Mouse (Mus musculus) urinary bladder, adult 2 months (tissue): ENCODE results near the gene Gpn2. TPM values are rescaled to one million over a fixed set of nuclear protein-coding genes. Genes with fewer than 3 reads are reported as not detected.

Experiments used
- DNase-seq: peaks from one replicate; pipeline ENCODE4 v3.0.0; 2022; ENCODE audit warnings: low spot score
- polyA plus RNA-seq: library from polyadenylated mRNA; depleted of rRNA; stranded (reverse); fragments of >200 nt; gene quantifications from 2 replicates; pipeline ENCODE4 v1.2.3, GENCODE M21; 2012; rRNA removed

The Gpn2 gene
- polyA plus RNA-seq, 1 experiment: 25.2 TPM

DNA sequence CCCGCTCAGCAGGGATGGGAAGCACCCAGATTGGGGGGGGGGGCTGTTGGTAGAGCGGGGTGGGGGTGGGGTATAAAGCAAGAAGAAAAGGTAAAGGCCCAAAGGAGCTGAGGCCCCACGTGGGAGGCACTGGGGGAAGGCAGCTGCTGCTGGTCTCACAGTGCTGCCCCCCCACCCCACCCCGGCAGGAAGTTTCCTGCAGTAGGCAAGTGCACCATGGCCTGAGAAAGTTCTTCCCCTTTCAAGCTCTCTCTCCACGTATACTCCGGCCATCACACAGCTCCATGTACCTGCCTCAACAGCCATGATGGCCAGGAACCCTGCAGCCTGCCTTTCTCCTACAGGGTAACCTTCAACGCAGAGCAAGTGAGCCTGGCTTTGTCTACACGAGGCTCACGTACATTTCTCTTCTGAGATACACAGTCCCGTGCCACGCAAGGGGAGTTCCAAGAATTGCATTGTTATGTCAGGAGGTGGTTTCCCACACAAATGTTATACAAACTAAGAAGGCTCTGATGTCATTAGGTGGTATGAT is 38.1 kb downstream of the Gpn2 start:
- DNase-seq: no peak

DNA sequence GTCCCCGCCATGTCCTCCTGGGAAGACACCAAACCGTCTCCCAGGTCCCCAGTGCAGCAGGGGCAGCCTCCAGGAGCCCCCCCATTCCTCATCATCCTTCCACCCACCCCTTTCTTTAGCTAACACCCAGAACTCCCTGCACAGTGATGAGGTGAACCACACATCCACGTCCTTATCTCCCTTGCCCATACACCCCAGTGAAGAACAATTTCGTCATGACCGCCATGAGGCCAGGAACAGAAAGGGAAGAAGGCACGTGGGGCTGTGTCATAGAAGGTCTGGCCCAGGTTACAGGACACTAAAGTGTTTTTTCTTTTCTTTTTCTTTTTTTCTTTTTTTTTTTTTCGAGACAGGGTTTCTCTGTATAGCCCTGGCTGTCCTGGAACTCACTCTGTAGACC is 40.7 kb downstream of the Gpn2 start:
- DNase-seq: no peak

DNA sequence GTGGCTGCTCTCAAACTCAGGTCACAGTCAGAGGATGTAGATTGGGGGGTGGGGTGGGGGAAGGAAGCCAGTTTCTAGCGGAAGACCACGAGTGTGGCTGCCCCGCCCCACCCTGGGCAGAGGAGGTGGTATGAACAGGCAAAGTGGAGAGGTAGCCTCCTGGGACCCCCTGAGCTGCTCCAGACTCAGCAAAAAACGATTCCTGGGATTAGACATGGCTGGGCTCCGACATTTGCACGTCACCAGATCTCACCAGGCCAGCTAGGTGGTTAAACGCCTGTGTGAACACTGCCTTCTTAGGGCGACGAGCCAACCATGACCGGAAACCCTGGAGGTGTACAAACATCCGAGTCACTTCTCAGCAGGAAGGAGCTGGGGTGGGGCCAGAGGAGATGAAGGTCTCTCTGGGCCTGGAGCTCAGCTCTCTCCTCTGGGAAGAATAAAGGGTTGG is 41.5 kb downstream of the Gpn2 start:
- DNase-seq: no peak

DNA sequence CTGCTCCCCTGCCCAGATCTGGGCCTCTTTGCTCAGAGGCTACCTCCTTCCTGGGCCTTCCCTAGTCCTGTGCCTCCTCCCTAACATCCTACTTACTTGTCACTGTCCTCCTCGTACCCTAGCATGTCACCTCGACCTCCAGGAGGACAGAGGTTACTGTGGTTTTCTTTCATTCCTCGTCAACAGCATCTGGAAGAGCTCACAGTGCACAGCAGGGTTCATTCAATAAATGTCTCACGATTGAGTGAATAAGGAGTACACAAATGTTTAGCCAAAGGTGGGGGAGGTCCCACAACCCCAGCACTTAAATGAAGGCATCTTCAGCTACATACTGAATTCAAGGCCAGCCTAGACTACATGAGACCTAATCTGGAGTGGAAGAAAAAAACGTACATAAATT is 42.1 kb downstream of the Gpn2 start:
- no peak for DNase-seq

DNA sequence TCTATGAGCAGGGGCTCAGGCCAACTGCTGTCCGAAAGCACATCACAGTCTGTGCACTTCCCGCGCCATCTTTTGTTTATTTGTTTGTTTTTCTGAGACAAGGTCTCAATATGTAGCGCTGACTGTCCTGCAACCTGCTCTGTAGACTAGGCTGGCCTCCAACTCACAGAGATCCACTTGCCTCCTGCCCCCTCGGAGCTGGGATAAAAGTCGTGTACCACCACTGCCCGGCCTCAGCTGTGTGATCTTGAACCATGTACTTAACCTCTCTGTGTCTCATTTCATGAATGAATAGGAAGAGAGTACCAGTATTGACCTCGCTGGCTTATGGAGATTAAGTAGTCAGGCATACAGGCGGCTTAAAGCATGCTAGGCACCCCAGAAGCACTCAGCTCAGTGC is 42.5 kb downstream of the Gpn2 start:
- DNase-seq: no peak

DNA sequence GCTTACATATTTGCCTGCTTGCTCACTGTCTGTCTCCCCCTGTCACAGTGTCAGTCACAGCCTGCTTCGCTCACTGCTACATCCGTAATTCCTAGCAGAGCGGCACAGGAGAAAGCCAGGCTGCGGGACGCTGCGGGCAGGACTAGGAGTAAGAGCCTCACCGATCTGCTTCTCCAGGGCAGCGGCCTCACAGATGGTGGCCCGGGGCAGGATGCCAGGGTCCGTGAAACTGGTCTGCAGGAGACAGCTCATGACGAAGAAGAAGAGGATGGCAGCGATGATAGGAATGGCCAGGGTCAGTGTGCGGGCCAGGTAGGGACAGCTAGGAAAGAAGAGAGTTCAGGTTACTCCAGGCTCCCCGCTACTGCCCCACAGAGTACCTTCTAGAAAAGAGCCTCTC is 42.9 kb downstream of the Gpn2 start:
- no peak for DNase-seq

DNA sequence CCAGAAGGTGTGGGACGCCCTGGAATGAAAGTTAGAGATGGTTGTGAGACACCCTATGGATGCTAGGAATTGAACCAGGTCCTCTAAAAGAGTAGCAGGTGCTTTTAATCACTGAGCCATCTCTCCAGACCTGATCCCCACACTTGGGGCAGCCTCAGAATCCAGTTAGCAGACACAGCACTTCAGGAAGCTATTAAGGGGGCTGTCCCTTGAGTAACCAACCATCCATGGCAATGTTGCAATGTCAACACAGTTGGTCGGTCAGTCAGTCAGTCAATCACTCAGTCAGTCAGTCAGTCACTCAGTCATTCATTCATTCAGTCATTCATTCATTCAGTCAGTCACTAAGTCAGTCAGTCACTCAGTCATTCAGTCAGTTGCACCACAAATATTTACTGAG is 44.4 kb downstream of the Gpn2 start:
- DNase-seq: no peak

DNA sequence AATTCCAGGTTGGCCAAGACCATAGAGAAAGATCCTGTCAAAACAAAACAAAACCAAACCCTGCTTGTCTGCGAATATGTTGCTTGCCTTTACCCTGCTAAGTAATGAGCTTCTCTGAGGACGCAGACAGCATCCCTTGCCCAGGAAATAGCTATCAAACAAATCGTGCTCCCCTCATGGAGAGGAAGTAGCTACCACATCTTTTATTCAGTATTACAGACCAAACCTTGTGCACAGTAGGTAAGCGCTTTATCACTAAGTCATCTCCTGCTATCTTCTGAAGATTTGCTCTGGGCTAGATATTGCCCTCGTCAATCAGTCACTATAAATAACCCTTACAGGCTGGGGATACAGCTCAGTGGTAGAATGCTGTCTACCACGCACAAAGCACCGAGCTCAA is 45.0 kb downstream of the Gpn2 start:
- no peak for DNase-seq

DNA sequence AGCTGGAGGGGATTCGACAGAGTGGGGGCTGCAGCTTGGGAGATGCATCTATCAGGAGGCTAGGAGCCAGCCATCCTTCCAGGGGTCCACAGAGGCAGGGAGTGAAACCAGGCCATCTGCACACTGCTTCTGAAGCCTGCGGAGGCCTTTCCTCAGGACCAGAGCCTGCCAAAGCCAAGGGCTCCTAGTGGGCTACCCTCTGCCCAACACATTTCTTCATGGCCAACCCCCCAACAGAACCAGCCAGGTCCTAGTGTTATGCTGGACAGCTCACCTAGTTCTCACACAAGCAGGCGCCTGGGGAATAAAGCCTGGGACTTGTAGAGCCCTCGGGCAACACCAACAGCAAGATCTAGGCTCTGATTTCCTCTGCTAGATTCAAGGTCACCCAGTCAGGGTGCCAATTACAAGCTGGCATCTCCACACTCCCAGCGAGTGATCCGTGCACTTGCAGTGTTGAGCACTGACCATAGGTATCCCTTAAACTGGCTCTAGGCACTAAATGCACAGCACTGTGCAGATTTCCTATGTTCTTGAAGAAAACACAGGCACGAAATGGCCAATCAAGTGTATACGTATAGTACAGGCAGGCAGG is 46.3 kb downstream of the Gpn2 start:
- no peak for DNase-seq

DNA sequence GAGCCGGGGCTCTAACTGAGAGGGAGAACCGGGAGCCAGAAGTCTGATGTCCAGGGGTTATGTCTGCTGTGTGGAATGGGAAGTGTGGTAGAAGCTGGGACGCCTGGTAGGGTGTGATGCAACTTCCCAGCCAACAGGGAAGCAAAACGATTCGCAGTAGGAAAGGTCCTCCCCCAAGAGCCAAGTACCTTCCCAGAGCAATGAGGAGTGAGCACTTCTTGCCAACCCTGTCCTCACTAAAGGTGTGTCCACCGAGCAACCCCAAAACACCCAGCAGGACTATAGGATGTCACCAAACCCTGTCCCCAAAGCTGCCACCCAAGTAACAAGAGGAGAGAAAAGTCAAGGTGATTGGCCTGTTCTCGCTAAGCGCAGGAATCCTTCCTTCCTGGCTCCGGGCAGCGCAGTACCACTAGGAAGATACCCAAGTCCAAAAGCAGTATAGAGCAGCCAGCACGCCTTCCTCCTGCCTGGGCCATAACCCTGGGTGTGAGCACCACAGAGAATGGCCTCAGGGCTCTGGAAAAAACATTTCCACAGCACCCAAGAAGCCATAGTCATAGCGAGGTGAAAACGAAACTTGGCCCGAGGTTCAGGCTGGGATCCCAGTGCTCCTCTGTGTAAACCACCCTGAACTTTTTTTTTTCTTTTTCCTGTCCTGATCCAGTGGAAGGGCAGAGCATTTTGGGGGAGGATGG is 47.1 kb downstream of the Gpn2 start:
- DNase-seq: no peak

DNA sequence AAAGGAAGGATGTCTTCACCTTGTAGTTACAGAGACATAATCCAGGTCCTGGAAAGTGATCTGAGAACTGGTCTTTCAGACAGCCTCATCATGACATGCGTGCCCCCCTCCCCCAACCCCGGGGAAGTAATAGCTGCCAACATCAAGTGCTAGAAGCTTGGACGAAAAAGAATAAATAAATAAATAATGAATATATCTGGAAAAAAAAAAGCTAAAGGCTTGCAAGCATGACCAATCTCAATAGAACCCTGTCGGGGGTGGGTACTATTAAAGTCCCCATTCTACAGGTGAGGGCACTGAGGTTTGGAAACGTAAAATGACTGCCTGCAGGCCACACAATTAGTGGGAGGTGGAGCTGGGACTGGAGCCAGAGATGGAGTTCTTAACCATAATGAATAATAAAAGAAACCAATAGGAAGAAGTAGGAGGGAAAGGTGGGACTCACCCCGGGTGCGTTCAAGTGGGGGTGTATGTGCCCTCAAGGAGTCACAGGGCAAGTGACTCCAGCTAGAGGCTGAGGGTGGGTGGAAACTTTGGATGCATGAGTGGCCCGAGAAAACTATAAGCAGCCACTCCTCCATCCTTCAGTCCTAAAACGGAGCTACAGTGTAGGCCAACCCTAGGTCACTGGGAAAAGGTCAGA is 47.7 kb downstream of the Gpn2 start:
- DNase-seq: no peak

DNA sequence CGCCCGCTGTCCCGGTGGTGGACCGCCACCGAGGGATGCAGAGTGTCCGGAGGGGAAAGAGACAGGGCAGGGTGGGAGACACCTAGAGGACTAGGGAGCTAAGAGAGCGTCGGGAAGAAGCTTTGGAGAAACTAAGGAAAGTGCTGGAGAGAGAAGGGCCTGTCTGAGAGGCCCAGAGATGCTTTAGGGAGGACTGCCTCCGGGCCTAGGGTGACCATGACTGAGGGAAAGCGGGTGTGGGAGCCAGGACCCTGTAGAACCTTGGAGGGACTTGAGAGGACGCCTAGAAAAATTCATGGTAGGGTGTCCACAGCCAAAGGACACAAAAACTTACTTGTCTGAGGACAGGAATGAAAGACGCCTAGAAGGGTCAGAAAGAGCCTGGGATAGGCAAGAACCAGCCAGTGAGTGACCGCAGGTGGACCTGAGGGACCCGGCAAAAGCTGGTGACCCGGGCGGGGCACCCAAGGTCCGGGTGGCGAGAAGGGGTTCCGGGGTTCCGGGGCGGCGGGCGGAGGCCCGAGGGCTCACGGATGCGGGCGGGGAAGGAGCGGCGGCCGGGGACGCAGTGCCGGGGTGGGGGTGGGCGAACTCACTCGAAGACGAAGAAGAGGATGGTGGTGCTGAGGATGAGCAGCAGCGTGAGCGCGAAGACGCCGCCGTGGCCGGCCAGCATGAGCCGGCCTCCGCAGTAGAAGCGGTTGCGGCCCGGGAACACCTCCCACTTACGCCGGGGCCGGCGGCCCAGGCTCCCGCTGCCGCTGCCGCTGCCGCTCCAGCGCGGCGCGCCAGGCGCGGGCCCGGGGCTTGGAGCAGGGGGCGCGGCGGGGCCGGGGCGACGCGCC is 48.5 kb downstream of the Gpn2 start:
- peak; percentile 54 for DNase-seq

DNA sequence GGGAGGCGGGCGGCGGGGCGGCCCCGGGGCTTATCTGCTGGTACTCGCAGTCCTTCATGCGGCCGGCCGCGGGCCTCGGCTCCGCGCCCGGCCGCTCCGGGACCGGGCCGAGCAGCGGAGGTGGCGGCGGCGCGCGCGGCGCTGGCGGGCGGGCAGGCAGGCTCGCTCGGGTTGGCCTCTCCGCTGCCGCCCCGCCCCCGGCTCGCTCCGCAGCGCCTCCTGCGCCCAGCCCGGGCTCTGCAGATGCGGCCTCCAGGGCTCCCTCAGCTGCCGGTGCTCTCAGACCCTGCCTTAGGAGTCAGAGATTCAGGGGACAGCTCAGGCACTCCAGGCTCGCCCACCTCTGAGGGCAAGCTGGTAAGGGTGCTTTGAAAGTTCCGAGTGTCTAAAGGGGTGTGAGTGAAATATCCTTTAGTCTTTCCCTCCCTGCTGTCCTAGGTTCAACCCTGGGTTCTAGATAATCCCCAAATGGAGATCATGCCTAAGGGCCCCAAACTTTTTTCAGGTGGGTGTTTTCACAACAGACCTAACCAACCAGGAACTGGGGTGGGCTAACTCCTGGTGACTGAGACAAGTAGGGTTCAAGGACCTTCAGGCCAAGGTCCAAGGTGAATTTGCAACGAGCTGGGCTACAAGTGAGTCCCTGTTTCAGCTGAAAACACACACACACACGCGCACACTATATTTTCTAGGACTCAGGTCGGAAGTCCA is 49.3 kb downstream of the Gpn2 start:
- DNase-seq: peak; percentile 88

DNA sequence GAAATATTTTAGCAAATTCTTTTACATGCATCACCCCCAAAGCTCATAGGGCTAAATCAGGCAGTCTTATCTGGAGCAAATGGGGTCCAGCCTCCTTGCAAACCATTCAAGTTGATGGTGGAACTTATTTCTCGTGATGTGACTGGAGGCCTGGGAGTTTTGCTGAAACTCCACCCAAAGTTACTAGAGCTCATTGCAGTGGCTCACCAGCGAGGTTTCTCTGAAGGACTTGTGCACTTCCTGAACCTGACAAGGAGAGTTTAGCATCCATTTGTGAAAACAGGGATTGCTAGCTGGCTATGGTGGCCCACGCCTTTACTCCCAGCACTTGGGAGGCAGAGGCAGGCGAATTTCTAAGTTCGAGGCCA is 49.9 kb downstream of the Gpn2 start:
- DNase-seq: no peak

Other genes with a start within 250 kb of the Gpn2 start
- 24.7 and 35.5 TPM in 2 replicates for gene Wdtc1, start 230.9 kb upstream of the Gpn2 start, polyA plus RNA-seq
- 30.7 and 43.4 TPM in 2 replicates for gene Slc9a1, start 214.7 kb upstream of the Gpn2 start, polyA plus RNA-seq
- 26.0 and 32.2 TPM in 2 replicates for gene Tent5b, start 104.2 kb upstream of the Gpn2 start, polyA plus RNA-seq
- gene Trnp1, start 85.8 kb upstream of the Gpn2 start, polyA plus RNA-seq: 25.1 and 49.7 TPM in 2 replicates
- gene Kdf1, start 65.4 kb upstream of the Gpn2 start, polyA plus RNA-seq: 7.6 and 10.0 TPM in 2 replicates
- gene Nudc, start 38.4 kb upstream of the Gpn2 start, polyA plus RNA-seq: 107 and 117 TPM in 2 replicates
- gene Nr0b2, start 31.0 kb upstream of the Gpn2 start, polyA plus RNA-seq: not detected in 2 replicates
- gene Gpatch3, start 9.6 kb upstream of the Gpn2 start, polyA plus RNA-seq: 4.5 and 4.6 TPM in 2 replicates
- 218 and 326 TPM in 2 replicates for gene Sfn, start 17.8 kb downstream of the Gpn2 start, polyA plus RNA-seq
- gene Zdhhc18, start 65.8 kb downstream of the Gpn2 start, polyA plus RNA-seq: 17.8 and 19.7 TPM in 2 replicates
- 17.1 and 19.4 TPM in 2 replicates for gene Pigv, start 88.3 kb downstream of the Gpn2 start, polyA plus RNA-seq
- gene Arid1a, start 172.4 kb downstream of the Gpn2 start, polyA plus RNA-seq: 26.3 and 41.5 TPM in 2 replicates